Mouse (Mus musculus) MEL (cell line): ENCODE measurements around the gene Myo1a.

Experiments
- CTCF ChIP-seq, 3 experiments: IDR thresholded peaks in 2 of 3; conservative IDR thresholded peaks in 1 of 3; 2 replicates each; pipeline ENCODE4 v1.5.1; 2011 to 2012; ENCODE audit warnings: low read length in 3 of 3, low read depth in 2 of 3, mild to moderate bottlenecking in 2 of 3, improper control_type of control experiment in 1 of 3, inconsistent platforms in 1 of 3, mixed read lengths in 1 of 3, moderate library complexity in 1 of 3; ENCODE audit not compliant: control insufficient read depth in 1 of 3, insufficient read depth in 1 of 3, poor library complexity in 1 of 3, severe bottlenecking in 1 of 3
- EP300 ChIP-seq, 2 experiments: IDR thresholded peaks; 2 replicates each; pipeline ENCODE4 v1.6.1; 2011; ENCODE audit warnings: improper control_type of control experiment in 2 of 2, low read length in 2 of 2, low read depth in 1 of 2, mild to moderate bottlenecking in 1 of 2
- GATA1 ChIP-seq: IDR thresholded peaks from 2 replicates; pipeline ENCODE4 v1.6.1; 2011; ENCODE audit warnings: low read depth, low read length, improper control_type of control experiment
- POLR2A ChIP-seq, 2 experiments: IDR thresholded peaks; 2 replicates each; pipeline ENCODE4 v1.6.1; 2011 to 2012; ENCODE audit warnings: low read length in 2 of 2, mild to moderate bottlenecking in 2 of 2, control low read depth in 1 of 2, improper control_type of control experiment in 1 of 2, low read depth in 1 of 2, moderate library complexity in 1 of 2; ENCODE audit not compliant: control insufficient read depth in 1 of 2, insufficient read depth in 1 of 2, poor library complexity in 1 of 2
- ZC3H11A ChIP-seq: IDR thresholded peaks from 2 replicates; pipeline ENCODE4 v1.6.1; 2012; ENCODE audit warnings: low read depth, mild to moderate bottlenecking, inconsistent platforms, low read length, improper control_type of control experiment

- TF ChIP-seq POLR2A (IDR thresholded peaks at IDR 0.05; ENCODE audit: control insufficient read depth in 1 of 2, insufficient read depth in 1 of 2, low read depth in 1 of 2, low read length in 2 of 2, poor library complexity in 1 of 2) (no peak), CTCF (IDR thresholded peaks at IDR 0.05 in 2 of 3, conservative IDR thresholded peaks at IDR 0.05 in 1 of 3; ENCODE audit: control insufficient read depth in 1 of 3, insufficient read depth in 1 of 3, low read depth in 2 of 3, low read length in 3 of 3, poor library complexity in 1 of 3, severe bottlenecking in 1 of 3) (no peak), EP300 (IDR thresholded peaks at IDR 0.05; ENCODE audit: low read depth in 1 of 2, low read length in 2 of 2) (no peak), ZC3H11A (no peak), GATA1 (no peak)
These were observed 46.6 kb downstream of the Myo1a start, which contains the start of gene Gpr182 for GRCm38 (mm10) chr10:127751548-127751947.
